Mouse (Mus musculus): ENCODE measurements at regions not wholly inside any gene's neighbourhood (a gene's known extent, or its start where the extent isn't known, plus 50 kb on each side); places are given as distances from the start of the nearest gene placed in this dataset.

GRCm38 (mm10) chr8:25463532-25463931 lies 639.4 kb upstream of the Adam5 start:
- H3K4me3 ChIP-seq (ENCODE audit: low read depth, low read length), result no peak overlapping the region
- H3K4me1 ChIP-seq (replicated peaks; ENCODE audit: control insufficient read depth, insufficient read depth, low read length), result peaks cover 22% of the 10 kb centered on the region
- H3K27ac ChIP-seq (ENCODE audit: low read depth), result 0 out of 2 replicates have a peak overlapping the region, but pooled peaks have one; percentile 12
- ATAC-seq (replicated peaks; ENCODE audit: low FRiP score, low TSS enrichment, low read depth) (no peak), DNase-seq (ENCODE audit: low spot score) (no peak)
- H3K9me3 ChIP-seq (ENCODE audit: control insufficient read depth, low read length), result no peaks in the 10 kb centered on the region
- H3K4me2 ChIP-seq (ENCODE audit: low read length), result no peak overlapping the region
- no peaks in the 10 kb centered on the region for H3K27me3 ChIP-seq (replicated peaks; ENCODE audit: control insufficient read depth, insufficient read depth, low read length)
- H3K9ac ChIP-seq (ENCODE audit: low read length), result no peak overlapping the region
- H3K36me3 ChIP-seq (ENCODE audit: control insufficient read depth, insufficient read depth, low read length), result no peaks in the 10 kb centered on the region
- WGBS, result 25% methylated on average over 9 of the region's 9 CpGs

- Histone ChIP-seq H3K4me3 (ENCODE audit: low read depth, low read length) (no peak overlapping the region), H3K36me3 (ENCODE audit: control insufficient read depth, insufficient read depth, low read length) (no peaks in the 10 kb centered on the region), H3K4me1 (replicated peaks; ENCODE audit: control insufficient read depth, insufficient read depth, low read length) (peaks cover 22% of the 10 kb centered on the region), H3K9ac (ENCODE audit: low read length) (no peak overlapping the region), H3K27me3 (replicated peaks; ENCODE audit: control insufficient read depth, insufficient read depth, low read length) (no peaks in the 10 kb centered on the region), H3K9me3 (ENCODE audit: control insufficient read depth, low read length) (no peaks in the 10 kb centered on the region), H3K27ac (ENCODE audit: low read depth) (peak overlapping the region; percentile 33; the same call in 1 of the 2 replicates), H3K4me2 (ENCODE audit: low read length) (no peak overlapping the region)
- ATAC-seq (replicated peaks; ENCODE audit: low FRiP score, low TSS enrichment, low read depth) (no peak), DNase-seq (ENCODE audit: low spot score) (no peak)
- 35% methylated on average over 4 of the region's 4 CpGs for WGBS
Observed at GRCm38 (mm10) chr8:25462492-25462891, 638.3 kb upstream of the Adam5 start.

GRCm38 (mm10) chr8:25455644-25456043 lies 631.5 kb upstream of the Adam5 start:
- Histone ChIP-seq H3K4me2 (ENCODE audit: low read length) (no peak overlapping the region), H3K4me1 (replicated peaks; ENCODE audit: control insufficient read depth, insufficient read depth, low read length) (no peaks in the 10 kb centered on the region), H3K9ac (ENCODE audit: low read length) (no peak overlapping the region), H3K4me3 (ENCODE audit: low read depth, low read length) (no peak overlapping the region), H3K27ac (ENCODE audit: low read depth) (no peak overlapping the region), H3K27me3 (replicated peaks; ENCODE audit: control insufficient read depth, insufficient read depth, low read length) (no peaks in the 10 kb centered on the region), H3K36me3 (ENCODE audit: control insufficient read depth, insufficient read depth, low read length) (no peaks in the 10 kb centered on the region), H3K9me3 (ENCODE audit: control insufficient read depth, low read length) (no peaks in the 10 kb centered on the region)
- ATAC-seq (replicated peaks; ENCODE audit: low FRiP score, low TSS enrichment, low read depth) (no peak), DNase-seq (ENCODE audit: low spot score) (no peak)
- 57% methylated on average over 6 of the region's 6 CpGs for WGBS

- Histone ChIP-seq H3K4me3 (ENCODE audit: low read depth, low read length) (no peak overlapping the region), H3K27ac (ENCODE audit: low read depth) (no peak overlapping the region), H3K27me3 (replicated peaks; ENCODE audit: control insufficient read depth, insufficient read depth, low read length) (no peaks in the 10 kb centered on the region), H3K9me3 (ENCODE audit: control insufficient read depth, low read length) (no peaks in the 10 kb centered on the region), H3K36me3 (ENCODE audit: control insufficient read depth, insufficient read depth, low read length) (no peaks in the 10 kb centered on the region), H3K4me1 (replicated peaks; ENCODE audit: control insufficient read depth, insufficient read depth, low read length) (no peaks in the 10 kb centered on the region), H3K9ac (ENCODE audit: low read length) (no peak overlapping the region), H3K4me2 (ENCODE audit: low read length) (no peak overlapping the region)
- no peak for ATAC-seq (replicated peaks; ENCODE audit: low FRiP score, low TSS enrichment, low read depth)
- DNase-seq (ENCODE audit: low spot score), result no peak
- 97% methylated on average over 1 of the region's 1 CpGs for WGBS
Observed at GRCm38 (mm10) chr8:25454972-25455371, 630.8 kb upstream of the Adam5 start.

- H3K9ac ChIP-seq (ENCODE audit: low read length), result no peak overlapping the region
- ATAC-seq (replicated peaks; ENCODE audit: low FRiP score, low TSS enrichment, low read depth), result no peak
- H3K27me3 ChIP-seq (replicated peaks; ENCODE audit: control insufficient read depth, insufficient read depth, low read length), result no peaks in the 10 kb centered on the region
- H3K9me3 ChIP-seq (ENCODE audit: control insufficient read depth, low read length), result no peaks in the 10 kb centered on the region
- no peak overlapping the region for H3K4me3 ChIP-seq (ENCODE audit: low read depth, low read length)
- no peak overlapping the region for H3K27ac ChIP-seq (ENCODE audit: low read depth)
- no peaks in the 10 kb centered on the region for H3K36me3 ChIP-seq (ENCODE audit: control insufficient read depth, insufficient read depth, low read length)
- no peaks in the 10 kb centered on the region for H3K4me1 ChIP-seq (replicated peaks; ENCODE audit: control insufficient read depth, insufficient read depth, low read length)
- 87% methylated on average over 9 of the region's 9 CpGs for WGBS
- DNase-seq (ENCODE audit: low spot score), result no peak
- no peak overlapping the region for H3K4me2 ChIP-seq (ENCODE audit: low read length)
Observed at GRCm38 (mm10) chr8:25453826-25454225, 629.7 kb upstream of the Adam5 start.

GRCm38 (mm10) chr8:25450544-25450943 lies 626.4 kb upstream of the Adam5 start:
- DNase-seq (ENCODE audit: low spot score) (no peak), ATAC-seq (replicated peaks; ENCODE audit: low FRiP score, low TSS enrichment, low read depth) (no peak)
- Histone ChIP-seq H3K4me1 (replicated peaks; ENCODE audit: control insufficient read depth, insufficient read depth, low read length) (no peaks in the 10 kb centered on the region), H3K27me3 (replicated peaks; ENCODE audit: control insufficient read depth, insufficient read depth, low read length) (no peaks in the 10 kb centered on the region), H3K9ac (ENCODE audit: low read length) (no peak overlapping the region), H3K27ac (ENCODE audit: low read depth) (no peak overlapping the region), H3K36me3 (ENCODE audit: control insufficient read depth, insufficient read depth, low read length) (no peaks in the 10 kb centered on the region), H3K4me2 (ENCODE audit: low read length) (no peak overlapping the region), H3K4me3 (ENCODE audit: low read depth, low read length) (no peak overlapping the region), H3K9me3 (ENCODE audit: control insufficient read depth, low read length) (no peaks in the 10 kb centered on the region)

GRCm38 (mm10) chr8:25449590-25449989 lies 625.4 kb upstream of the Adam5 start:
- Histone ChIP-seq H3K27me3 (replicated peaks; ENCODE audit: control insufficient read depth, insufficient read depth, low read length) (no peaks in the 10 kb centered on the region), H3K27ac (ENCODE audit: low read depth) (no peak overlapping the region), H3K4me3 (ENCODE audit: low read depth, low read length) (no peak overlapping the region), H3K4me1 (replicated peaks; ENCODE audit: control insufficient read depth, insufficient read depth, low read length) (no peaks in the 10 kb centered on the region), H3K9me3 (ENCODE audit: control insufficient read depth, low read length) (no peaks in the 10 kb centered on the region), H3K4me2 (ENCODE audit: low read length) (no peak overlapping the region), H3K9ac (ENCODE audit: low read length) (no peak overlapping the region), H3K36me3 (ENCODE audit: control insufficient read depth, insufficient read depth, low read length) (no peaks in the 10 kb centered on the region)
- WGBS, result 91% methylated on average over 4 of the region's 4 CpGs
- ATAC-seq (replicated peaks; ENCODE audit: low FRiP score, low TSS enrichment, low read depth) (no peak), DNase-seq (ENCODE audit: low spot score) (no peak)

GRCm38 (mm10) chr8:25447900-25448299 lies 623.7 kb upstream of the Adam5 start:
- Histone ChIP-seq H3K36me3 (ENCODE audit: control insufficient read depth, insufficient read depth, low read length) (no peaks in the 10 kb centered on the region), H3K9ac (ENCODE audit: low read length) (no peak overlapping the region), H3K9me3 (ENCODE audit: control insufficient read depth, low read length) (no peaks in the 10 kb centered on the region), H3K4me2 (ENCODE audit: low read length) (no peak overlapping the region), H3K27me3 (replicated peaks; ENCODE audit: control insufficient read depth, insufficient read depth, low read length) (no peaks in the 10 kb centered on the region), H3K4me3 (ENCODE audit: low read depth, low read length) (no peak overlapping the region), H3K4me1 (replicated peaks; ENCODE audit: control insufficient read depth, insufficient read depth, low read length) (no peaks in the 10 kb centered on the region), H3K27ac (ENCODE audit: low read depth) (no peak overlapping the region)
- ATAC-seq (replicated peaks; ENCODE audit: low FRiP score, low TSS enrichment, low read depth) (no peak), DNase-seq (ENCODE audit: low spot score) (no peak)
- WGBS, result 82% methylated on average over 4 of the region's 4 CpGs

- WGBS, result 89% methylated on average over 1 of the region's 1 CpGs
- Histone ChIP-seq H3K27ac (ENCODE audit: low read depth) (no peak overlapping the region), H3K36me3 (ENCODE audit: control insufficient read depth, insufficient read depth, low read length) (no peaks in the 10 kb centered on the region), H3K9me3 (ENCODE audit: control insufficient read depth, low read length) (no peaks in the 10 kb centered on the region), H3K4me1 (replicated peaks; ENCODE audit: control insufficient read depth, insufficient read depth, low read length) (no peaks in the 10 kb centered on the region), H3K4me2 (ENCODE audit: low read length) (no peak overlapping the region), H3K4me3 (ENCODE audit: low read depth, low read length) (no peak overlapping the region), H3K27me3 (replicated peaks; ENCODE audit: control insufficient read depth, insufficient read depth, low read length) (no peaks in the 10 kb centered on the region), H3K9ac (ENCODE audit: low read length) (no peak overlapping the region)
- DNase-seq (ENCODE audit: low spot score) (no peak), ATAC-seq (replicated peaks; ENCODE audit: low FRiP score, low TSS enrichment, low read depth) (no peak)
Observed at GRCm38 (mm10) chr8:25445968-25446367, 621.8 kb upstream of the Adam5 start.

Measured in intestine, embryonic 14.5 days (tissue).